Mouse (Mus musculus) mesoderm, embryonic 11.5 days (tissue): ENCODE measurements around the gene Trim16.

ENCODE experiments used
- DNase-seq: peaks from one replicate; pipeline ENCODE4 v3.0.0-alpha.2; 2012; ENCODE audit warnings: low read depth, low spot score

Trim16 gene

GRCm38 (mm10) chr11:62830387-62830786, 10.4 kb downstream of the Trim16 start:
- DNase-seq = no peak

- DNase-seq = no peak
Observed at GRCm38 (mm10) chr11:62831906-62832305, 11.9 kb downstream of the Trim16 start.

GRCm38 (mm10) chr11:62844562-62844961, 24.5 kb downstream of the Trim16 start:
- no peak for DNase-seq

GRCm38 (mm10) chr11:62845730-62846129, 25.7 kb downstream of the Trim16 start:
- no peak for DNase-seq

GRCm38 (mm10) chr11:62846961-62847654, 27.1 kb downstream of the Trim16 start, which contains the start of gene Fbxw10:
TSS of gene Fbxw10 (plus strand) at chr11:62847069.
- peak; percentile 53 for DNase-seq

GRCm38 (mm10) chr11:62847655-62848191, 27.7 kb downstream of the Trim16 start:
- DNase-seq = no peak

GRCm38 (mm10) chr11:62848301-62848700, 28.3 kb downstream of the Trim16 start:
- no peak for DNase-seq

GRCm38 (mm10) chr11:62851199-62851598, 31.2 kb downstream of the Trim16 start:
- peak; percentile 15 for DNase-seq

- no peak for DNase-seq
Observed at GRCm38 (mm10) chr11:62853334-62853733, 33.3 kb downstream of the Trim16 start.

- DNase-seq = no peak
Observed at GRCm38 (mm10) chr11:62865562-62865961, 45.5 kb downstream of the Trim16 start.

GRCm38 (mm10) chr11:62866685-62867084, 46.7 kb downstream of the Trim16 start:
- DNase-seq = no peak

- no peak for DNase-seq
Observed at GRCm38 (mm10) chr11:62869201-62869600, 49.2 kb downstream of the Trim16 start.

- DNase-seq = no peak
Observed at GRCm38 (mm10) chr11:62869715-62870371, 49.8 kb downstream of the Trim16 start.

- DNase-seq = no peak
Observed at GRCm38 (mm10) chr11:62873479-62873878, 53.4 kb downstream of the Trim16 start.

- DNase-seq = peak; percentile 12
Observed at GRCm38 (mm10) chr11:62875696-62876095, 55.7 kb downstream of the Trim16 start.

- no peak for DNase-seq
Observed at GRCm38 (mm10) chr11:62876445-62876844, 56.4 kb downstream of the Trim16 start.

- no peak for DNase-seq
Observed at GRCm38 (mm10) chr11:62877391-62877790, 57.4 kb downstream of the Trim16 start.

- no peak for DNase-seq
Observed at GRCm38 (mm10) chr11:62878728-62879127, 58.7 kb downstream of the Trim16 start.

- peak; percentile 98 for DNase-seq
Observed at GRCm38 (mm10) chr11:62879220-62880048, 59.4 kb downstream of the Trim16 start, which contains the start of gene Tvp23b. TSS of gene Tvp23b (plus strand) at chr11:62879455.

- no peak for DNase-seq
Observed at GRCm38 (mm10) chr11:62883407-62883806, 63.4 kb downstream of the Trim16 start.

GRCm38 (mm10) chr11:62885323-62885722, 65.3 kb downstream of the Trim16 start:
- no peak for DNase-seq

GRCm38 (mm10) chr11:62890796-62891195, 70.8 kb downstream of the Trim16 start:
- no peak for DNase-seq
